Mouse (Mus musculus): ENCODE measurements around the gene Pgpep1l. TPM values are rescaled to one million over a fixed set of nuclear protein-coding genes. Genes with fewer than 3 reads are reported as not detected.
A peak's percentile ranks its signal among the peaks of the same experiment; 100 is the strongest.

Gene Pgpep1l
- total and polyA plus RNA-seq, 2 experiments from 2014 or later, result 0.68 TPM; not detected in 1

GRCm38 (mm10) chr7:68272607-68273006 is 8.6 kb upstream of the Pgpep1l start:
- H3K9me3 ChIP-seq (ENCODE audit: low read length), result no peaks in the 10 kb centered on the region
- no peak overlapping the region for H3K27ac ChIP-seq
- ATAC-seq, result no peak
- no peak overlapping the region for H3K4me2 ChIP-seq (ENCODE audit: low read depth, low read length)
- no peak for TF ChIP-seq CTCF (IDR thresholded peaks at IDR 0.05; ENCODE audit: low read depth)
- H3K4me3 ChIP-seq (ENCODE audit: low read length), result no peak overlapping the region
- H3K36me3 ChIP-seq (ENCODE audit: insufficient read depth, low read length), result no peaks in the 10 kb centered on the region
- peaks cover 13% of the 10 kb centered on the region for H3K4me1 ChIP-seq (ENCODE audit: insufficient read depth, low read length)
- no peaks in the 10 kb centered on the region for H3K27me3 ChIP-seq (ENCODE audit: insufficient read depth, low read length)
- no peak overlapping the region for H3K9ac ChIP-seq (replicated peaks; ENCODE audit: low read length)
- WGBS, result 79% methylated on average over 10 of the region's 10 CpGs
- DNase-seq (ENCODE audit: low spot score), result no peak

GRCm38 (mm10) chr7:68271816-68272215 is 7.8 kb upstream of the Pgpep1l start:
- Histone ChIP-seq H3K9me3 (ENCODE audit: low read length) (no peaks in the 10 kb centered on the region), H3K27ac (no peak overlapping the region), H3K27me3 (ENCODE audit: insufficient read depth, low read length) (no peaks in the 10 kb centered on the region), H3K4me1 (ENCODE audit: insufficient read depth, low read length) (peaks cover 13% of the 10 kb centered on the region), H3K9ac (replicated peaks; ENCODE audit: low read length) (no peak overlapping the region), H3K4me2 (ENCODE audit: low read depth, low read length) (no peak overlapping the region), H3K4me3 (ENCODE audit: low read length) (no peak overlapping the region), H3K36me3 (ENCODE audit: insufficient read depth, low read length) (no peaks in the 10 kb centered on the region)
- WGBS, result 94% methylated on average over 6 of the region's 6 CpGs
- ATAC-seq, result no peak
- no peak for TF ChIP-seq CTCF (IDR thresholded peaks at IDR 0.05; ENCODE audit: low read depth)
- no peak for DNase-seq (ENCODE audit: low spot score)

- H3K4me1 ChIP-seq (ENCODE audit: insufficient read depth, low read length), result peaks cover 2% of the 10 kb centered on the region; the same call in 1 of the 2 replicates
- H3K27me3 ChIP-seq (ENCODE audit: insufficient read depth, low read length), result no peaks in the 10 kb centered on the region
- TF ChIP-seq CTCF (IDR thresholded peaks at IDR 0.05; ENCODE audit: low read depth), result no peak
- DNase-seq (ENCODE audit: low spot score) (no peak), ATAC-seq (no peak)
- no peaks in the 10 kb centered on the region for H3K9me3 ChIP-seq (ENCODE audit: low read length)
- 71% methylated on average over 4 of the region's 4 CpGs for WGBS
- no peak overlapping the region for H3K4me2 ChIP-seq (ENCODE audit: low read depth, low read length)
- no peak overlapping the region for H3K4me3 ChIP-seq (ENCODE audit: low read length)
- no peak overlapping the region for H3K9ac ChIP-seq (replicated peaks; ENCODE audit: low read length)
- H3K27ac ChIP-seq, result no peak overlapping the region
- H3K36me3 ChIP-seq (ENCODE audit: insufficient read depth, low read length), result no peaks in the 10 kb centered on the region
Observed at GRCm38 (mm10) chr7:68270551-68270950, 6.5 kb upstream of the Pgpep1l start.

- Histone ChIP-seq H3K27me3 (ENCODE audit: insufficient read depth, low read length) (no peaks in the 10 kb centered on the region), H3K9me3 (ENCODE audit: low read length) (no peaks in the 10 kb centered on the region), H3K4me1 (ENCODE audit: insufficient read depth, low read length) (peaks cover 6% of the 10 kb centered on the region), H3K4me3 (ENCODE audit: low read length) (no peak overlapping the region), H3K27ac (no peak overlapping the region), H3K4me2 (ENCODE audit: low read depth, low read length) (no peak overlapping the region), H3K36me3 (ENCODE audit: insufficient read depth, low read length) (no peaks in the 10 kb centered on the region), H3K9ac (replicated peaks; ENCODE audit: low read length) (no peak overlapping the region)
- TF ChIP-seq CTCF (IDR thresholded peaks at IDR 0.05; ENCODE audit: low read depth), result no peak
- DNase-seq (ENCODE audit: low spot score) (no peak), ATAC-seq (no peak)
- 18% methylated on average over 6 of the region's 6 CpGs for WGBS
Observed at GRCm38 (mm10) chr7:68266691-68267090, 2.7 kb upstream of the Pgpep1l start.

GRCm38 (mm10) chr7:68265391-68265790 is 1.4 kb upstream of the Pgpep1l start:
- DNase-seq (ENCODE audit: low spot score), result no peak
- ATAC-seq, result no peak
- TF ChIP-seq CTCF (IDR thresholded peaks at IDR 0.05; ENCODE audit: low read depth), result no peak
- no peak overlapping the region for H3K4me3 ChIP-seq (ENCODE audit: low read length)
- no peaks in the 10 kb centered on the region for H3K9me3 ChIP-seq (ENCODE audit: low read length)
- no peaks in the 10 kb centered on the region for H3K36me3 ChIP-seq (ENCODE audit: insufficient read depth, low read length)
- H3K9ac ChIP-seq (replicated peaks; ENCODE audit: low read length), result no peak overlapping the region
- 31% methylated on average over 7 of the region's 7 CpGs for WGBS
- H3K27me3 ChIP-seq (ENCODE audit: insufficient read depth, low read length), result no peaks in the 10 kb centered on the region
- no peak overlapping the region for H3K27ac ChIP-seq
- H3K4me1 ChIP-seq (ENCODE audit: insufficient read depth, low read length), result peaks cover 6% of the 10 kb centered on the region
- no peak overlapping the region for H3K4me2 ChIP-seq (ENCODE audit: low read depth, low read length)

- no peak for TF ChIP-seq CTCF (IDR thresholded peaks at IDR 0.05; ENCODE audit: low read depth)
- H3K4me3 ChIP-seq (ENCODE audit: low read length), result peak overlapping the region; percentile 27
- H3K36me3 ChIP-seq (ENCODE audit: insufficient read depth, low read length), result no peaks in the 10 kb centered on the region
- WGBS, result 6% methylated on average over 14 of the region's 14 CpGs
- no peak overlapping the region for H3K27ac ChIP-seq
- peak overlapping the region; percentile 59 for H3K4me2 ChIP-seq (ENCODE audit: low read depth, low read length)
- H3K4me1 ChIP-seq (ENCODE audit: insufficient read depth, low read length), result peaks cover 6% of the 10 kb centered on the region
- H3K9me3 ChIP-seq (ENCODE audit: low read length), result no peaks in the 10 kb centered on the region
- peak; percentile 74 for ATAC-seq
- H3K27me3 ChIP-seq (ENCODE audit: insufficient read depth, low read length), result no peaks in the 10 kb centered on the region
- H3K9ac ChIP-seq (replicated peaks; ENCODE audit: low read length), result no peak overlapping the region
- peak; percentile 75 for DNase-seq (ENCODE audit: low spot score)
Observed at GRCm38 (mm10) chr7:68264531-68264930, 498 bp upstream of the Pgpep1l start.

GRCm38 (mm10) chr7:68263346-68264027 is 546 bp downstream of the Pgpep1l start:
- peaks cover 6% of the 10 kb centered on the region for H3K4me1 ChIP-seq (ENCODE audit: insufficient read depth, low read length)
- peak overlapping the region; percentile 59 for H3K4me2 ChIP-seq (ENCODE audit: low read depth, low read length)
- H3K9ac ChIP-seq (replicated peaks; ENCODE audit: low read length), result no peak overlapping the region
- ATAC-seq (0 out of 2 replicates have a peak, but pooled peaks have one; percentile 22), DNase-seq (ENCODE audit: low spot score) (no peak)
- peak overlapping the region; percentile 27 for H3K4me3 ChIP-seq (ENCODE audit: low read length)
- no peak for TF ChIP-seq CTCF (IDR thresholded peaks at IDR 0.05; ENCODE audit: low read depth)
- no peak overlapping the region for H3K27ac ChIP-seq
- H3K9me3 ChIP-seq (ENCODE audit: low read length), result no peaks in the 10 kb centered on the region
- WGBS, result 52% methylated on average over 8 of the region's 8 CpGs
- H3K36me3 ChIP-seq (ENCODE audit: insufficient read depth, low read length), result no peaks in the 10 kb centered on the region
- H3K27me3 ChIP-seq (ENCODE audit: insufficient read depth, low read length), result no peaks in the 10 kb centered on the region

Data from hindbrain, postnatal 0 days (tissue).